ENCODE assay signal across 8 mouse cellular contexts in genomic region chr3:108411754-108412121, GRCm38 (mm10). TPM values are rescaled to one million over a fixed set of nuclear protein-coding genes. Genes with fewer than 3 reads are reported as not detected.
DNase-seq lines count a peak whose midpoint lies in the region; ATAC-seq lines count a peak whose summit lies in the region.

No protein-coding gene starts in this region.

- H3K36me3 ChIP-seq in hindbrain, embryonic 14.5 days (replicated peaks; ENCODE audit: control insufficient read depth, insufficient read depth), result peaks cover 33% of the 10 kb centered on the region
- peaks cover 27% of the 10 kb centered on the region for H3K36me3 ChIP-seq in limb, embryonic 10.5 days
- peaks cover 30% of the 10 kb centered on the region for H3K36me3 ChIP-seq in neural tube, embryonic 15.5 days

- H3K27me3 ChIP-seq in hindbrain, embryonic 14.5 days (ENCODE audit: control insufficient read depth, insufficient read depth, low read length), result no peaks in the 10 kb centered on the region
- peaks cover 22% of the 10 kb centered on the region for H3K27me3 ChIP-seq in limb, embryonic 10.5 days (ENCODE audit: low read depth, poor library complexity, severe bottlenecking)
- no peaks in the 10 kb centered on the region for H3K27me3 ChIP-seq in neural tube, embryonic 15.5 days (replicated peaks)

- peak overlapping the region; percentile 63 for H3K9ac ChIP-seq in hindbrain, embryonic 14.5 days
- H3K9ac ChIP-seq in neural tube, embryonic 15.5 days (replicated peaks), result peak overlapping the region; percentile 63

- H3K4me2 ChIP-seq in hindbrain, embryonic 14.5 days (replicated peaks), result peak overlapping the region; percentile 85
- H3K4me2 ChIP-seq in neural tube, embryonic 15.5 days, result peak overlapping the region; percentile 76

- peaks cover 53% of the 10 kb centered on the region for H3K4me1 ChIP-seq in hindbrain, embryonic 14.5 days (replicated peaks; ENCODE audit: control insufficient read depth, insufficient read depth, low read length)
- H3K4me1 ChIP-seq in limb, embryonic 10.5 days, result peaks cover 33% of the 10 kb centered on the region
- peaks cover 81% of the 10 kb centered on the region for H3K4me1 ChIP-seq in neural tube, embryonic 15.5 days

- WGBS in hindbrain, embryonic 14.5 days, result 15% methylated on average over 8 of the region's 8 CpGs
- WGBS in limb, embryonic 10.5 days, result 81% methylated on average over 8 of the region's 8 CpGs
- 22% methylated on average over 8 of the region's 8 CpGs for WGBS in neural tube, embryonic 15.5 days

- H3K4me3 ChIP-seq in hindbrain, embryonic 14.5 days (replicated peaks; ENCODE audit: low read length), result peak overlapping the region; percentile 28
- no peak overlapping the region for H3K4me3 ChIP-seq in limb, embryonic 10.5 days
- H3K4me3 ChIP-seq in neural tube, embryonic 15.5 days (replicated peaks), result peak overlapping the region; percentile 37

- peak; percentile 69 for ATAC-seq in hindbrain, embryonic 14.5 days (ENCODE audit: low FRiP score)
- ATAC-seq in neural tube, embryonic 15.5 days (ENCODE audit: low FRiP score), result peak; percentile 34

- H3K27ac ChIP-seq in hindbrain, embryonic 14.5 days, result peak overlapping the region; percentile 96
- peak overlapping the region; percentile 8; the same call in 1 of the 2 replicates for H3K27ac ChIP-seq in limb, embryonic 10.5 days
- peak overlapping the region; percentile 85 for H3K27ac ChIP-seq in neural tube, embryonic 15.5 days (replicated peaks)

- no peaks in the 10 kb centered on the region for H3K9me3 ChIP-seq in hindbrain, embryonic 14.5 days (ENCODE audit: control insufficient read depth, low read length)
- peaks cover 11% of the 10 kb centered on the region; the same call in 1 of the 2 replicates for H3K9me3 ChIP-seq in limb, embryonic 10.5 days (replicated peaks)
- no peaks in the 10 kb centered on the region for H3K9me3 ChIP-seq in neural tube, embryonic 15.5 days (replicated peaks)

- peak; percentile 57 for DNase-seq in adrenal gland, postnatal 10 days
- DNase-seq in adrenal gland, adult 2 months, result no peak
- DNase-seq in urinary bladder, postnatal 14 days (ENCODE audit: low spot score), result peak; percentile 28
- DNase-seq in urinary bladder, adult 2 months (ENCODE audit: low spot score), result no peak
- peak; percentile 76 for DNase-seq in hindbrain, embryonic 14.5 days (ENCODE audit: low spot score)
- no peak for DNase-seq in limb, embryonic 10.5 days (ENCODE audit: low spot score)
- no peak for DNase-seq in spleen, postnatal 4 days (ENCODE audit: low spot score in 2 of 2)

RNA-seq across cellular contexts. Expression of gene Celsr2, which starts 3.6 kb away (rescaled TPM):
- total RNA-seq in adrenal gland, postnatal 10 days (2021), result 10 to 100 TPM; 11.1 to 12.1 TPM
- 1 to 10 TPM; 6.1 to 8.3 TPM for total RNA-seq in adrenal gland, adult 2 months (2021)
- polyA plus RNA-seq in adrenal gland, adult 2 months (2012; rRNA removed), result 9.9 and 17.1 TPM in 2 replicates
- polyA plus RNA-seq in urinary bladder, adult 2 months (2012; rRNA removed), result 4.6 and 7.2 TPM in 2 replicates
- polyA plus RNA-seq in hindbrain, embryonic 14.5 days (2014; fragmentation: Nextera tagmentation; extraction: Ambion mirVana), result 39.4 and 49.7 TPM in 2 replicates
- polyA plus RNA-seq in limb, embryonic 10.5 days (2016; fragmentation: Nextera tagmentation; extraction: Ambion mirVana), result 4.0 and 4.4 TPM in 2 replicates
- polyA plus RNA-seq in neural tube, embryonic 15.5 days (2015; fragmentation: Nextera tagmentation; extraction: Ambion mirVana), result 34.4 and 35.0 TPM in 2 replicates

RNA-seq across cellular contexts. Expression of gene Psrc1, which starts 28.1 kb away (rescaled TPM):
- 1 to 10 TPM; 6.0 to 6.4 TPM for total RNA-seq in adrenal gland, postnatal 10 days (2021)
- total RNA-seq in adrenal gland, adult 2 months (2021), result 1 to 10 TPM in 1 of 2 experiments, under 1 TPM in 1; 0.66 to 1.3 TPM
- polyA plus RNA-seq in adrenal gland, adult 2 months (2012; rRNA removed), result 2.6 and 4.0 TPM in 2 replicates
- 4.0 and 4.4 TPM in 2 replicates for polyA plus RNA-seq in urinary bladder, adult 2 months (2012; rRNA removed)
- 5.6 and 9.6 TPM in 2 replicates for polyA plus RNA-seq in hindbrain, embryonic 14.5 days (2014; fragmentation: Nextera tagmentation; extraction: Ambion mirVana)
- polyA plus RNA-seq in limb, embryonic 10.5 days (2016; fragmentation: Nextera tagmentation; extraction: Ambion mirVana), result 96.6 and 100 TPM in 2 replicates
- polyA plus RNA-seq in neural tube, embryonic 15.5 days (2015; fragmentation: Nextera tagmentation; extraction: Ambion mirVana), result 5.5 and 12.4 TPM in 2 replicates

RNA-seq across cellular contexts. Expression of gene Sars, which starts 33.3 kb away (rescaled TPM):
- 100 to 1,000 TPM; 146 to 152 TPM for total RNA-seq in adrenal gland, postnatal 10 days (2021)
- 100 to 1,000 TPM; 198 to 212 TPM for total RNA-seq in adrenal gland, adult 2 months (2021)
- 23.8 and 32.6 TPM in 2 replicates for polyA plus RNA-seq in adrenal gland, adult 2 months (2012; rRNA removed)
- polyA plus RNA-seq in urinary bladder, adult 2 months (2012; rRNA removed), result 64.1 and 86.7 TPM in 2 replicates
- polyA plus RNA-seq in hindbrain, embryonic 14.5 days (2014; fragmentation: Nextera tagmentation; extraction: Ambion mirVana), result 207 and 222 TPM in 2 replicates
- 117 and 125 TPM in 2 replicates for polyA plus RNA-seq in limb, embryonic 10.5 days (2016; fragmentation: Nextera tagmentation; extraction: Ambion mirVana)
- polyA plus RNA-seq in neural tube, embryonic 15.5 days (2015; fragmentation: Nextera tagmentation; extraction: Ambion mirVana), result 206 and 219 TPM in 2 replicates

RNA-seq across cellular contexts. Expression of gene Mybphl, which starts 47.0 kb away (rescaled TPM):
- total RNA-seq in adrenal gland, postnatal 10 days (2021), result not detected
- total RNA-seq in adrenal gland, adult 2 months (2021), result not detected
- not detected in 2 replicates for polyA plus RNA-seq in adrenal gland, adult 2 months (2012; rRNA removed)
- polyA plus RNA-seq in urinary bladder, adult 2 months (2012; rRNA removed), result not detected in 2 replicates
- polyA plus RNA-seq in hindbrain, embryonic 14.5 days (2014; fragmentation: Nextera tagmentation; extraction: Ambion mirVana), result 0.16 and 0.31 TPM in 2 replicates
- 0.15 TPM in 1 of 2 replicates, not detected in the other for polyA plus RNA-seq in limb, embryonic 10.5 days (2016; fragmentation: Nextera tagmentation; extraction: Ambion mirVana)
- polyA plus RNA-seq in neural tube, embryonic 15.5 days (2015; fragmentation: Nextera tagmentation; extraction: Ambion mirVana), result 0.15 and 0.19 TPM in 2 replicates

Comparison
In these comparisons a context has a peak if more than half of its experiments do, and no peak if none do; other contexts are left out.
1. DNase-seq: peak in adrenal gland, postnatal 10 days (single experiment), urinary bladder, postnatal 14 days (single experiment) and hindbrain, embryonic 14.5 days (single experiment); none in adrenal gland, adult 2 months (single experiment), urinary bladder, adult 2 months (single experiment), limb, embryonic 10.5 days (single experiment) and spleen, postnatal 4 days (0 of 2).
2. H3K27ac ChIP-seq: peak in every context shown above with its lines; median percentile 96 in hindbrain, embryonic 14.5 days; 85 in neural tube, embryonic 15.5 days; 8 in limb, embryonic 10.5 days.